Mouse (Mus musculus): ENCODE measurements around the gene Sh3glb2. TPM values are rescaled to one million over a fixed set of nuclear protein-coding genes. Genes with fewer than 3 reads are reported as not detected.

Gene Sh3glb2
- total and polyA plus RNA-seq, 2 experiments from 2014 or later: 156 to 292 TPM

DNA sequence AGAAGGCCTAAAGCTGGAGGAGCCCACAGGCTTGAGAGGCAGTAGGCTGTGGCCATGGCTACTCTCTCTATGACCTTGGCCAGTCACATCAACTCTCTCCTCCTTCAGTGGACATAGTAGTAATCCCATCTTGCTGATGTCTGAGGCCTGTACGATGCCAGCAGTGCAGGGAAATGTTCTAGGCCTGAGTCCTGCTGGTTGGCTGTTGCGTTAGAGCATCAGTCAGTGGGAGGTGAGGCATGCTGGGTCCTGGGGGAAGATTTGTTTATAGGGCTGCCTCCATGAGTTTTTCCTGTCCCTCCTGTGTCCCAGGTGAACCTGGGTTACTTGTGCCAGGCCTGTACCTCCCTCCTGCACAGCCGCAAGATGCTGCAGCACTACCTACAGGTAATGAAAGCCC is 17.1 kb downstream of the Sh3glb2 start:
- no peaks in the 10 kb centered on the region for H3K9me3 ChIP-seq (ENCODE audit: low read length)
- 89% methylated on average over 3 of the region's 3 CpGs for WGBS
- no peak for ATAC-seq

DNA sequence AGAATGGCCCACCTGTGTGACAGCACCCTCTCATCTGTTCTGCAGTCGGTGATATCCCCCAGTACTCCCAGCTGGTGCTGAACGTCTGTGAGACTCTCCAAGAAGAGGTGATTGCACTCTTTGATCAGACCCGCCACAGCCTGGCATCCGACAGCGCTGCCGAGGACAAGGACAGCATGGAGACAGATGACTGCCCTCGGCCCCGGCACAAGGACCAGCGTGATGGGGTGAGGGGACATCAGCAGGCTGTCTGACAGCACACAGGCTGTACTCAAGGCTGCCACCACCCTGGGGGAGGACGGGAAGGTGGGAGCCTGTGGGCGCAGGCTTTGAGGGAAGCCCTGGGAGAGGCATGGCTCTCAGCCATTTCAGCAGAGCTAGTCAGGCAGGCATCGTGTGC is 22.0 kb downstream of the Sh3glb2 start:
- Histone ChIP-seq H3K36me3 (ENCODE audit: insufficient read depth) (peaks cover 97% of the 10 kb centered on the region), H3K4me3 (ENCODE audit: low read depth, low read length) (no peak overlapping the region), H3K27ac (ENCODE audit: low read depth, low read length) (no peak overlapping the region), H3K9me3 (ENCODE audit: low read length) (no peaks in the 10 kb centered on the region), H3K27me3 (ENCODE audit: insufficient read depth, low read length) (no peaks in the 10 kb centered on the region), H3K4me2 (ENCODE audit: low read depth) (no peak overlapping the region), H3K4me1 (ENCODE audit: insufficient read depth) (no peaks in the 10 kb centered on the region), H3K9ac (no peak overlapping the region)
- ATAC-seq: no peak
- WGBS: 94% methylated on average over 12 of the region's 12 CpGs
- DNase-seq: no peak
- no peak for TF ChIP-seq CTCF (IDR thresholded peaks at IDR 0.05; ENCODE audit: low read depth)

More for the DNA sequence above, 17.1 kb downstream of the Sh3glb2 start:
- Histone ChIP-seq H3K4me1 (ENCODE audit: insufficient read depth) (no peaks in the 10 kb centered on the region), H3K9ac (no peak overlapping the region), H3K4me3 (ENCODE audit: low read depth, low read length) (no peak overlapping the region), H3K36me3 (ENCODE audit: insufficient read depth) (peaks cover 97% of the 10 kb centered on the region), H3K4me2 (ENCODE audit: low read depth) (no peak overlapping the region), H3K27me3 (ENCODE audit: insufficient read depth, low read length) (no peaks in the 10 kb centered on the region), H3K27ac (ENCODE audit: low read depth, low read length) (no peak overlapping the region)
- TF ChIP-seq CTCF (IDR thresholded peaks at IDR 0.05; ENCODE audit: low read depth): no peak
- DNase-seq: no peak

DNA sequence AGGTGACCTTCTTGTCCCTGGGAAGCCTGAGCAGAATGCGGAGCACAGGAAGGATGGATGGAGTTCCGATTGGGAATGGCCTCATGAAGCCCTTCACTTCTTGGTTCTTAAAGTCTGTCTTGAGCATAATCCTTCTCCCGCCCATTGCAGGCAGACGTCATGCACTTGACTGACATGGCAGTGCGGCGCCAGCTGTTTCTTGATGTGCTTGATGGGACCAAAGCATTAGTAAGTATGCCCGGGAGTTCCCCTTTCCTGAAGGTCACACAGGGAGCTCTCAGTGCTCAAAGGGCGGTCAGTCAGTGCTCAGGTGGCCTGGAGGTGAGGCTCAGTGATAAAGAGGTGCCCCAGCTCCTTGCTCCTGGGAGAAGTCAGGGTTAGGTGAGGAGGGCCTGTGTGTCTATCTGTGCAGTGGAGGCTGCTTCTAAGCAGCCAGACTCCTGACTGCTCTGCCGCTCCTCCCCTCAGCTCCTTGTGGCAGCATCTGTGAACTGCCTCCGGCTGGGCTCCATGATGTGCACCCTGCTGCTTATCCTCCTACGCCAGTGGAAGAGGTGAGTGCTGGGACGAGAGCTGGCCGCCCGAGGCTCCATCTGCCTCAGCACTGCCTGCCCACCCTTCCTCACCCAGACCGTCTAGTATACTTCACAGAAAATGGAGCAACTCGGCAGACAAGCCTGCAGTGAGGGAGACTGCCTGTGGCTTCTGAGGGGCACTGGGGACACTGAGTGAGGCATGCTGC is 22.8 kb downstream of the Sh3glb2 start:
- Histone ChIP-seq H3K9ac (no peak overlapping the region), H3K36me3 (ENCODE audit: insufficient read depth) (peaks cover 89% of the 10 kb centered on the region), H3K27me3 (ENCODE audit: insufficient read depth, low read length) (no peaks in the 10 kb centered on the region), H3K9me3 (ENCODE audit: low read length) (no peaks in the 10 kb centered on the region), H3K4me2 (ENCODE audit: low read depth) (no peak overlapping the region), H3K4me3 (ENCODE audit: low read depth, low read length) (no peak overlapping the region), H3K4me1 (ENCODE audit: insufficient read depth) (no peaks in the 10 kb centered on the region), H3K27ac (ENCODE audit: low read depth, low read length) (no peak overlapping the region)
- no peak for ATAC-seq
- no peak for TF ChIP-seq CTCF (IDR thresholded peaks at IDR 0.05; ENCODE audit: low read depth)
- WGBS: 83% methylated on average over 16 of the region's 16 CpGs
- no peak for DNase-seq

DNA sequence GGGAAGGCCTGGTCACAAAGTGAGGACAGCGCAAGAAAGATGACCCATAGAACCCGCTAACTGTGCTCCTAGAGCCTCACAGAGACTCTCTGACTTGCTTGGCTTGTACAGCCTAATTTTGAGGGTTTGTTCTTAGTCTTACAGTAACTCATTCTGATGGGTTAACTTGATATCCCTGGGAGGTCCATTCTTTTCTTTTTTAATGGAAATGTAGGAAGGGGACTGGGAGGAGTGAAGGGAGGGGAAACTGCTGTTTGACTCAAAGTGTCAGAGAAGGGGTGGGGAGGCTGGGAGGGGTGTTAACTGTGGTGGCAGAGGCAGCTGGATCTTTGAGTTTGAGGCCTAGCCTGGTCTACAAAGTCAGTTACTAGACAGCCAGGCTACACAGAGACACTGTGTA is 23.8 kb downstream of the Sh3glb2 start:
- Histone ChIP-seq H3K27ac (ENCODE audit: low read depth, low read length) (no peak overlapping the region), H3K27me3 (ENCODE audit: insufficient read depth, low read length) (no peaks in the 10 kb centered on the region), H3K9ac (no peak overlapping the region), H3K4me2 (ENCODE audit: low read depth) (no peak overlapping the region), H3K4me3 (ENCODE audit: low read depth, low read length) (no peak overlapping the region), H3K9me3 (ENCODE audit: low read length) (no peaks in the 10 kb centered on the region), H3K4me1 (ENCODE audit: insufficient read depth) (no peaks in the 10 kb centered on the region), H3K36me3 (ENCODE audit: insufficient read depth) (peaks cover 86% of the 10 kb centered on the region)
- 93% methylated on average over 2 of the region's 2 CpGs for WGBS
- no peak for ATAC-seq
- TF ChIP-seq CTCF (IDR thresholded peaks at IDR 0.05; ENCODE audit: low read depth): no peak
- no peak for DNase-seq

DNA sequence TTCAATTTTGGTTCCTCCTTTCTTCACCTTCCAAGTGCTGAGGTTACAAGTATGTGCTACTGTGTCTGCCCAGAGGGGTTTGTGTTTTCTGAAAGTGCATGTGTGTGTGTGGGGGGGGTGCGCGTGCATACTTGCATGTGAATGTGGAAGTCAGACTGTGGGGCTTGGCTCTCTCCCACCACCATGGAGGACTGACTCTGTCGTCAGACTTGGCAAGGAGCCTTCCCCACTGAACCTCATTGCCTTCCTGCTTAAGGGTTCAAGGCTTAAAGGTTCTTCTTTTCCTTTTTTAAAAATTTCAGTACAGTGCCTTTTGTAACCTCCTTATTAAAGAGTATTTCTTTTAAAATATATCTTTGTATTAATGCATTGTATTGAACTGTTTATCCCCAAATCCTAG is 30.3 kb downstream of the Sh3glb2 start:
- H3K4me2 ChIP-seq (ENCODE audit: low read depth): no peak overlapping the region
- H3K4me3 ChIP-seq (ENCODE audit: low read depth, low read length): no peak overlapping the region
- no peaks in the 10 kb centered on the region for H3K4me1 ChIP-seq (ENCODE audit: insufficient read depth)
- no peak for TF ChIP-seq CTCF (IDR thresholded peaks at IDR 0.05; ENCODE audit: low read depth)
- ATAC-seq: no peak
- DNase-seq: no peak
- no peak overlapping the region for H3K9ac ChIP-seq
- no peaks in the 10 kb centered on the region for H3K9me3 ChIP-seq (ENCODE audit: low read length)
- no peak overlapping the region for H3K27ac ChIP-seq (ENCODE audit: low read depth, low read length)
- H3K27me3 ChIP-seq (ENCODE audit: insufficient read depth, low read length): no peaks in the 10 kb centered on the region
- WGBS: 73% methylated on average over 3 of the region's 3 CpGs
- H3K36me3 ChIP-seq (ENCODE audit: insufficient read depth): peaks cover 84% of the 10 kb centered on the region

DNA sequence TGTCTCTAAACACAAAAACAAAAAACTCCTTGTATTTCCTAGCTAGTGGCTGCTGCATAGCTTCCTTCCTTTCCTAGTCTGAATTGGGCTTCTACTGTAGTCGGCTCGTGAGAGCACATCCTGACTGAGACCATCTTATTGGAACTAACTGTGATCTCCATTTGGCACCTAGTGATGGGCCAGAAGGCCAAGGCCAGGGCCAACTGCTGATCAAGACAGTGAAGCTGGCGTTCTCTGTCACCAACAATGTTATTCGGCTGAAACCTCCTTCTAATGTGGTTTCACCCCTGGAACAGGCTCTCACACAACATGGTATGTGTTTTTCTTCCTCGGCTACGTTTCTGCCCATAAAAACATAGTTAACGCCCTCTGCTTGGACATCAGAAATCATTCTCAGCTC is 31.9 kb downstream of the Sh3glb2 start:
- no peak for TF ChIP-seq CTCF (IDR thresholded peaks at IDR 0.05; ENCODE audit: low read depth)
- Histone ChIP-seq H3K27me3 (ENCODE audit: insufficient read depth, low read length) (no peaks in the 10 kb centered on the region), H3K4me1 (ENCODE audit: insufficient read depth) (no peaks in the 10 kb centered on the region), H3K9me3 (ENCODE audit: low read length) (no peaks in the 10 kb centered on the region), H3K9ac (no peak overlapping the region), H3K27ac (ENCODE audit: low read depth, low read length) (no peak overlapping the region), H3K36me3 (ENCODE audit: insufficient read depth) (peaks cover 84% of the 10 kb centered on the region), H3K4me2 (ENCODE audit: low read depth) (no peak overlapping the region), H3K4me3 (ENCODE audit: low read depth, low read length) (no peak overlapping the region)
- ATAC-seq (no peak), DNase-seq (no peak)
- WGBS: 94% methylated on average over 7 of the region's 7 CpGs

DNA sequence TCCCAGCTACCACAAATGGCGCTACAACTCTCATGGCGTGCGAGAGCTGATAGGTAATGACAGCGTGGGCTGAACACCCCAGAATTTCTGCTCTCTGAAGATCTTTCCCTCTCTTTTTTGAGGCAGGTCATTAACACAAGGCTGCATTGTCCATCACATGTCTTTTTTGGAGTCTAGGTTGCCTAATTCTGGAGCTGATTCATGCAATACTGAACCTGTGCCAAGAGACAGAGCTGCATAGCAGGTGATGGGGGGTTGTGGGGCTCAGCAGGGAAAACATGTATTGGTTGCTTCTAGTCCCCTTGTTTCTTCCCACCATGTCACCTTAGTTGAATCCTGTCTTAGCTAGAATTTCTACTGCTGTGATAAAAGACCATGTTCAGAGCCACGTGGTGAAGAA is 33.8 kb downstream of the Sh3glb2 start:
- TF ChIP-seq CTCF (IDR thresholded peaks at IDR 0.05; ENCODE audit: low read depth): no peak
- no peak overlapping the region for H3K4me2 ChIP-seq (ENCODE audit: low read depth)
- no peak for DNase-seq
- H3K27ac ChIP-seq (ENCODE audit: low read depth, low read length): no peak overlapping the region
- no peaks in the 10 kb centered on the region for H3K9me3 ChIP-seq (ENCODE audit: low read length)
- H3K36me3 ChIP-seq (ENCODE audit: insufficient read depth): peaks cover 91% of the 10 kb centered on the region
- no peaks in the 10 kb centered on the region for H3K27me3 ChIP-seq (ENCODE audit: insufficient read depth, low read length)
- ATAC-seq: no peak
- no peak overlapping the region for H3K4me3 ChIP-seq (ENCODE audit: low read depth, low read length)
- WGBS: 95% methylated on average over 5 of the region's 5 CpGs
- H3K4me1 ChIP-seq (ENCODE audit: insufficient read depth): no peaks in the 10 kb centered on the region
- no peak overlapping the region for H3K9ac ChIP-seq

Data from forebrain, postnatal 0 days (tissue).